Mouse (Mus musculus) urinary bladder, postnatal 14 days (tissue): ENCODE results near the gene Stk16.

Experiments
- DNase-seq: peaks from one replicate; pipeline ENCODE4 v3.0.0; 2021; ENCODE audit warnings: low spot score

Stk16 gene

DNA sequence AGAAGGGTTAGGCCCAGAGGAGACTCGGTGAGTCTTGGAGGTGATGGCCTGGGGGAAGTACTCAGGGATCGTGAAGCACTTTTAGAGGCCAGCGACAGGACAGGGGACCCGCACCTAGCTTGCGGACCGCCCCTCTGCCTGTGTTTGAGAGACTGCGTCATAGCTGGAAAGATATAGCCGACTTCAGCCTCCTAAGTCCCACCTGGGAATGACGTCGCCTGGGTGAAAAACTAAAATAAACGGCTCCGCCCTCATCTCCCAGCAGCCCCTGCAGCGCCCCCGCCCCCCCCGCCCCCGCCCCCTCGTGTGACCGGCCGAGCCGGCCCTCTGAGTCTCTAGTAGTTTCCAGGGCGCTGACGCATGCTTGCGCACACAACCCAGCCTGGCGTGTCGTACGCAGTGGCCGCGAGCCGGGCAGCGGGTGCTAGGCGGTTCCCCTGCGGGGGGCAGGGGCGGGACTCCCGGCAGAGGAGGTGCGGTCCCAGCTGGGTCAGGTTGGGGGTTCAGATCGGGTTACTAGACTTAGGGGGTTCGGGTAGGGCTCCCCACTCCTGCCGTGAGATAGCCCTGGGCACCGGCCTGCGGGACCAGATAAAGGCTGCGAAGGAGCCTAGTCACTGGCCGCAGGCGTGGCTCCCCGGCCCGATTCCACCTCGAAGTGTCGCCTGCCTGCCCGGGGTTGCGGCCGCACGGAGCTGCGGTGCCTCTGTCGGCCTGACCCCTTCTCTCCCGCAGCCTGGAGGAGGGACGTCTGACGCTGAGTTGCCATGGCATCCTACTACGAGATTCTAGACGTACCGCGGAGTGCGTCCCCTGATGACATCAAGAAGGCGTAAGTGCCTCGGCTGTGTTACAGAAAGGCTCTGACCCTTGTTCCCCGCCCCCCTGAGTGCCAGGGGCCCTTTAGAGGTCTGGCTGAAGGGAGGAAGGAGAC lies 25.7 kb downstream of the Stk16 start, which contains the start of gene Dnajb2:
Gene Dnajb2, plus strand, starts transcription at position 290 of the 934 bp plus-strand sequence.
- DNase-seq = peak; percentile 90

DNA sequence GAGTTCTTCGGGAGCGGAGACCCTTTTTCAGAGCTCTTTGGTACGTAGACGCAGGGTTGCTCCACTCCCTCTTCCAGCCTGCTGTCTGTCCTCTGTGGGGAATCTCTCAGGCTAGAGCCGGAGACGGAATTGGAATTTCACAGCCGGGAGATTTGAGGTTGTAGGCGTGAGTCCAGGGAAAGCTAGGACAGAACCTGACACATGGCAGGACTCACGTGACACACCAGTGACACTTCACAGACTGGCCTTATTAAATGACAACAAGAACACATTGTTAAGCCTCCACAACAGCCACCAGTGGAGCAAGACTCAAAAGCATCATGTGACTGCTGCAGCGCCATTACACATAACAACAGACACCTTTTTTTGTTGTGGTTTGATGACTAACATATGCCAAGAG lies 29.0 kb downstream of the Stk16 start:
- DNase-seq = no peak

DNA sequence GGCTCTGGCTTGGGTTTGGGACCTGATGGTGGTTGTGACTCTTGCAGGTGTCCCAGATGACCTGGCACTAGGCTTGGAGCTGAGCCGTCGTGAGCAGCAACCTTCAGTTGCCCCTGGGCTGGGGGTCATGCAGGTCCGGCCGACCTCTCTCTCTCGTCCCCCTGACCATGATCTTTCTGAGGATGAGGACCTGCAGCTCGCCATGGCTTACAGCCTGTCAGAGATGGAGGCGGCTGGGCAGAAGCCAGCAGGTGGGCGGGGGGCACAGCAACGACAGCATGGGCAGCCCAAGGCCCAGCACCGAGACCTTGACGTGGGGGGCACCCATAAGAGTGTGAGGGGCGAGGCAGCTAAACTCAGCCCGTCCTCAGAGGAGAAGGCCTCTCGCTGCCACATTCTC lies 32.8 kb downstream of the Stk16 start:
- DNase-seq = no peak

DNA sequence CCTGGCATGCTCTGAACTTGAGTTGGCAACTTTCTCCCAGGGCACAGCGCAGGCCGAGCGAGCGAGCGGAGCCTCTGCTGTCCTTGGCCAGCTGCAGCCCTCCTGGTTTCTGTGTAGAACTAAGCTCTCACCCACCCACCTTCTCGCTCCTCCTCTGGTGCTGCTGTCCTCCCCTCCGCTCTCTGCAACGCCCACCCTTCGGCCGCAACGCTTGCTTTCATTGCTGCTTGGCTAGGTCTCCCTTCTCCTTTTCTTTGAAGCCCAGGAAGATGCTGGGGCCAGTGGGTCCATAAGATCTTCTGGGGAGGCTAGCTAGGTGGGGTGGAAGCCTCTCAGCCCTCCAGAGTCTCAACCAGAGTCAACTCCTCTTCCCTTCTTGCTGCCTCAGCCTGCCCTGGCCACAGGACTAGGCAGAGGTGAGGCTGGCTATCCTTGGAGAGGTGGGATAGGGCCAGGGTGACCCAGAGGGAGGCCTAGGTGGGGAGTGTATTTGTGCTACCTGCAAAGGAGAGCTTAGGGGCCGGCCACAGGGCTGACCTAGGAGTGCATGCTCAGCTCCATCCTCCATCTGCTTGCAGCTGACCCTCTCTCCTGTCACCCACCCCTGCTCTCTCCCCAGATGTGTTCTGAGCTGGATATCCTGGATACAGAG lies 33.7 kb downstream of the Stk16 start:
- no peak for DNase-seq

DNA sequence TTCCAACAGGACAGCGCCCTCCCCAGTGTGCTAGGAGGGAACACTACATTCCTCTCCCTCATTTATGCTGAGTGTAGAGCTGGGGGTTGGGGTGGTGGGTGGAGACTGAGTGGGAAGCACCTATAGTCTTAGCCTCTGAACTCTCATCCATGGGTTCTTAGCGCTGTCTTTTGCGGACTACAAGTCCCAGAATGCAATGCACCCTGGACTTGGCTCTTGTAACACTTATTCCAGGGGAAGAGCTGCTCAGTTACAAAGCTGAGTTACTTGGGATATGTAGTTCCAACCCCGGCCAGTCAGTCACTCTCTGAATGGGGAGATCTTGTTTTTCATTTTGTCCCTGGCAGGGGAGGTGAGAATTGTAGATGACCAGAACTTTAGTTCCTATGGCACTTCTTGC lies 34.2 kb downstream of the Stk16 start:
- DNase-seq = no peak

DNA sequence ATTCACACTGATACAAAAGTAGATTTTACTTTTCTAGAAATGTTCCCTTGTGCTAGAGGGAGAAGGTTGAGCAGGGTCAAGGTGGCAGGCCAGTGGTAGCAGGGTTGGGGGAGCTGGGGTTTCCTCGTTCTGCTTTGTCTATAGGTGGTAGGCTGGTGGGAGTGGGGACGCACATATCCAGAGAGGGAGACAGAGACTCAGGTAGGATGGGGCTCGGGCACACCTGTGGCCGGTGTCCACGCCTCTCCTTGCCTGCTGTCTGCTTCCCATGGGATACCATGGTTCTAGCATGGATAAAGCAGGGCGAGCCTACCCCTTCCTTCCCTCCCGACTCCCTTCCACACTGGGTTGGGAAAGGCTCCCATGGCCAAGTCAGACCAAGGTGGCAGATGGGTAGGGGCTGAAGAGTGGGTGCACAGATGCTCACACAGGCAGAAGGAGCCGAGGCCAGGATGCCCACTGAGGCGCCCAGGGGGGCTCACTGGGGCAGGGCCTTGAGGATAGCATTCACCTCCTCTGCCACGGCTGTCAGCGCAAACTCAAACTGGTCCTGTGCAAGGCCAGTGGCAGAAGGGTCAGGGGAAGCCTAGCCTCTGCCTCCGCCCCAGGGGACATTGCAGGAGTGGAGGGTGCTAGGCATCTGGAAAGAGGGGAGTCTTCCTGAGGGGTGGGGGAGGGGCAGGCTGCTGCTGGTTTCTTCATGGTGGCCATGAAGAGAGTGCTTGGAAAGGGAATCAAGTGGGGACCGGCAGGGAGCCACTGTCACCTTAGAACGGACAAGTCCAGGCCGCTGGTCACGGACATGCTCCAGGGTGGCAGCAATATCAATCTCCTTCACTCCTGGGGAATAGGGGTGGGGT lies 36.7 kb downstream of the Stk16 start:
- DNase-seq = no peak

DNA sequence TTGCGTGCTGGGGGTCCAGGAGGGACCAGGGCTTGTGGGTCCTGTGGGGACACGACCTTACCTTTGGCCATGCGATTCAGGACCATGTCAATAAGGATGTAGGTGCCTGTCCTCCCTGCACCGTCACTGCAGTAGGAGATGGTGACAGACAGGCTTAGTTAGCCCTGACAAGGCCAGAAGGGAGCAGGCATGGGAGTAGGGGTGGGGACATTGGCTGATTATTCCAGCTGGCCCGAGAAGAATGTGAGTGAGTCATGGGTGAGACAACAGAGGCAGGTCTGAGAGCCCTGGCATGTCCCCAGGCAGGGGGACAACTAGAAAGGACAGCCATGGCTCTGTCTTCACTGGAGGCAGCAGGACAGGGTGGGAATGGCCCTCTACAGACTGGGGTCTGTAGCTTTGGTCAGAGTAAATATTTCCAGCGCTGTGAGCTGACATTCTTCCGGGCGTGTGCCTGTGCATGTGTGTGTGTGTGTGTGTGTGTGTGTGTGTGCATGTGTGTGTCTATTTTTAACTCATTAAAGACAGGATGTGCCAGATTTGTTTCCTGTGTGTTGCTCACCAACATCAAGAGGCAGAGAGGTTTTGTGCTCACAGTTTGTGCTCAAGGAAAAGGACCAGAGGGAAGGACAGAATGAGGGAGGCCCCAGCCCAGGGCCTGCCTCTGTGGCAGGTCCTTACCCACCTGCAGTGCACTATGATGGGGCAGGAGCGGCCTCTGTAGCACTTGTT lies 37.6 kb downstream of the Stk16 start:
- DNase-seq = peak; percentile 71

DNA sequence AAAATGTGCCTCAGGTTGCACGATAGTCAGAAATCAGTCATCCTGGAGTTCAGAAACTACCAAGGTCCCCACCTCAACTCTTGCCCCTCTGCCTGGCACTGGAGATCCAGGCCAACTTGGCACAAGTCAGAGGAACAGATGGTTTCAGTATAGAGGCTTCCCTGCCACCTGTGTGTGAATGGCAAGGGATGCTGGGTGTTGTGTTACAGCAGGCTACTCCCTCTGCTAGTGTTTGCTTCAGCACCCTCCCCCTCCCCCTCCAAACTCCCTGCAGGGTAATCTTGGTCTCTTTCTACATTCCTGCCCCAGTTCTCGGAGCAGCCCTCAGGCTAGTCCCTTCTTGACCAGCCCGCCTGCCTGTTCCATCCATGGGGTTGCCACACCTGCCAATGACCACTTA lies 39.9 kb downstream of the Stk16 start:
- no peak for DNase-seq

DNA sequence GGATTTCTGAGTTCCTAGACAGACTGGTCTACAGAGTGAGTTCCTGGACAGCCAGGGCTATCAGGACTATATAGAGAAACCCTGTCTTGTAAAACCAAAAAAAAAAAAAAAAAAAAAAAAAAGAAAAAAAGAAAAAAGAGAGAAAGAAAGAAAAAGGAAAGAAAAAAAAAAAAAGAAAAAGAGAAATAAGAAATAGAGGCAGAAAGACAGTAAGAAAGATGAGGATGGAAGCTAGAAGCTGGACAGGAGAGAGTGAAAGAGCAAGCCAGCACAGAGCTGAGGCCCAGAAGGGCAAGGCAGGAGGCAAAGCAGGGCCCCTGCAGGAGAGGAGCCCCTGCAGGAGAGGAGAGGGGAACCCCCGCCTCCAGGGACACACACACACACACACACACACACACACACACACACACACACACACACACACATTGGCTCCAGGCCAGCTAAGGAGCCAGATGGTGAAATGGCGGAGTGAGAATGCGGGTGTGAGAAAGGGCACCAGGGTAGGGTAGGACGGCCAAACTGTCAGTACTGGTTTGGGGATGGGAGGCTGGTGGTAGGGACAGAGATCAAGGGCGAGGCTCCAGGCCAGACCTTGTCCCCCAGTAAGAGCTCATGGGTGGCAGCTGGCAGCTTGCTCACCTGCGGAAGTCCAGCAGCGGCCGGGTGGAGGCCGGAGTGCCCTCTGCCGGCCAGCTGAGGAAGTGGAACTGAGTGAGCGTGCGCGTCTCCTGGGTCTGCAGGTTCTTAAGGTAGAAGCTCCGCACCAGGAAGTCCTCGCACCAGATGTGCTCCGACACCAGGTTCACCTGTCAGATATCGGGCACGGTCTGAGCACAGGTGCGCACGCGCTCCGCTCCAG lies 40.7 kb downstream of the Stk16 start:
- DNase-seq = peak; percentile 82

DNA sequence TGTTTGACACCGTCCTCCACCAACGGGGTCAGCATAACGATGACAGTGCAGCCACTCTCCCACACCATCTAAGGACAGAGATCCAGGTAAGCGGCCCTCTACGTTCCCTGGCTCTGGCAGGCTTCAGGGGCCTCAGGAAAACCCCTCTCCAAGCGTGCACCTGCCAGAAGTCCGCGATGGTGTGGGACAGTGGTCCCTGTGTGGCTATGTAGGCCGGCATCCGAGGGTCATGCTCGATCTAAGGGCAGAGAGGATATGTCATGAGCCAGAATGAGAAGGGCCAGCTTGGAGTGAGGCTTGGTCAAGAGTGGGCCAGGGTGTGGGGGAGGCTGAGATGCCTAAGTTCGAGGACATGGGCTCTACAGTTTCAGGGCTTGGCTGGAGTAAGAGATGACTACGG lies 41.7 kb downstream of the Stk16 start:
- no peak for DNase-seq

DNA sequence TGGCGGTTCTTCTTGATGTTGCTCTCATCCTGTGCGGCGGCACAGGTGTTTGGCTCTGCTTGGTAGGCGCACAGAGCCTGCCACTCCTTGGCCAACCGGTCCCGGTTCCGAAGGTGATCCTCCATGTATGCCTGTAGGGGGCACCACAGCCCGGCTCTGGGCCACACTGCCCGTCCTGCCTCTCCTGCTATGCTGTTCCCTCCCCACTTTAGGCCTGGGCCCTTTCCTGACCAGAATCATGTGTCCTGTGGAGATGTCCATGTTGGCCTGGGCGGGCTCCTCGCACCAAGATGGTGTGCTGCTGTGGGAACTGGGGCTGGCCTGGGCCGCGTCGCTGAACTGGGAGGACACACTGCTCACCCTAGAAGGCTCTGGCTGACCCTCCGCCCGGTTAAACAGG lies 42.4 kb downstream of the Stk16 start:
- DNase-seq = no peak

DNA sequence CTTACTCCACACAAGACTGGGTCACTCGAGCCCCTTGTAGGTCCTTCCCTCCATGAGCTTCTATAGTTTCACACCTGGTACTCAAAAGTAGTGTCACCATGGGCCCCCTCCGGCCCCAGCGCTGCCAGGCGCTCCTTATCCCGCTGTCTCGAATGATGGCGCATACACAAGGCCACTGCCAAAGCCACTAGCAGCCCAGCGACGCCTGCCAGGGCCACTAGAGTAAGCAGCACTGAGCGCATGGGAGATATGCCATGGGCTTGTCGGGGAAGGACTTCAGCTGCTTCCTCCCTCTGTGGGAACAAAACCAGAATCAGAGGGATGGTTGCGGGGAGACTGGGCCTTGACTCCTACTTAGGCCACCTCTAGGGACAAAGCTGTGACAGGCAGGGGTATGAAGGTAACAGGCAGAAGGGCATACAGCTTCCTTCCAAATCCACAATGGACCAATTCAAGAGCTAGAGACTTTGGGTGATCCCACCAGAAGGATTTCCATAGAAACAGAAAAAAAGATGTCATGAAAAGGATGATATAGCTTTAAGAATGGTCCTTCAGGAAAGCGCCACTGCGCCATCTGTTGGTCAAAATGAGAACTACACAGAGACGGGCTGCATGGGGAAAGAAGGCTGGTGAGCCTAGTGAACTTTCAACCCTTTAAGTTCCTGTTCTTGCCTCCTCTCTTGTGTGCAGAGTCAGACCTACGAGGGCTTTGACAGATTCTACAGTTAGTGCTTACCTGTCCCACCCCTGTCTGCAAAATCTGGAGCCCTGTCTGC lies 43.4 kb downstream of the Stk16 start:
- peak; percentile 80 for DNase-seq

DNA sequence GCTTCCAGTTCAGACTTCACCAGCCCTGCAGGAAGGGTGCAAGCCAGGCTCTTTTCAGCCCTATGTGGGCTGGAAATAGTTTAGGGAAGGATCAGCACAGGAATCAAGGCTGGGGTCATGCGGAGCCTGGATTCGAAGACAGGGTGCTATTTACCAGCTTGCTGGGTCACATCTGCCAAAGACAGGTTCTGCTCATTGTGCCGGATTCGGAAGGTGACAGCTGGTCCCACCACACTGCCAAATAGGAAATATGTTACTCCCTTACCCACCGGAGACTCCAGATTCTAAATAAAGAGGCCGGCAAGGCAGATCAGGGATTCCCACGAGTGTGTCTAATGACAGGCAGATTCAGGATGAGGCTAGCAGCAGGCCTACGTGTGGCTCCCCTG lies 44.0 kb downstream of the Stk16 start:
- no peak for DNase-seq

DNA sequence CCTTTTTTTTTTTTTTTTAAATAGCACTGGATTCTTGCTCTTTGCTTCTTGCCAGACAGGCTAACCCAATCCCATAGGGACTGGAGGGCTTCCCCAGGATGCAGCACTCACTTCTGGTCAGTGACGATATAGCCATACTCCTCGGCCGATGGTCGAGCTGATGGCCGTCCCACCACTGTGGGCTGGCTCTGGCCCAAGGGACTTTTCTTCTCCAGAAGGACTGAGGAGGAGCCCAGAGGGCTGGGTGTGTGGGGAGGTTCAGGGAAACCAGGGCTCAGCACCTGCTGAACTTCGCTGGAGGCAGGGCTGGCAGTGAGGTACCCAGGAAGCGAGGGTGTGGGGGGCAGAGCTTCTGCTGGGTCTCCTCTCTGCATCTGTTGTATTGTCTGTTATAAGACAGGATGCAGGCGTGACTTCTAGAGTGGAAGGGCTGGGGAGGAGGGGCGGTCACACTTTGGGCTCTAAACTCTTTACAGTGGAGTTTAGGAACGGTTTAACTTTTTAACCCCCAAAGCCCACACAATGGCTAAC lies 44.9 kb downstream of the Stk16 start:
- no peak for DNase-seq

DNA sequence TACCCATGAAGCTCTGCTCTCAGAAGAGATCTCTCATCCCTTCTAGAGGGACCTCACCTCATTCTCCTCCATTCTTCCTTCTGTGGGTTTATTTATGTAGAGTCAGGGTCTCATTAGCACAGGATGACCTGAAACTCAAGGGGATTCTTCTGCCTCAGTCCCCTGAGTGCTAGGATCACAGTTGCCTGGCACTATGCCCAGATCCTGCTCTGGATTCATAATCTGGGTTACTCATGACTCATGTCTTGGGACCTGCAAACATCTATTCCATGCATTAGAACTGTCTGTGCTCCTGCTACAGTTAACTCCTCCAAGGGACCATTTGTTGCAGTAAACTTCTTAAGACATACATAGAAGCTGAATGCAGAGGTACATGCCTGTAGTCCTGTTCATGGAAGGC lies 50.6 kb downstream of the Stk16 start:
- DNase-seq = no peak

DNA sequence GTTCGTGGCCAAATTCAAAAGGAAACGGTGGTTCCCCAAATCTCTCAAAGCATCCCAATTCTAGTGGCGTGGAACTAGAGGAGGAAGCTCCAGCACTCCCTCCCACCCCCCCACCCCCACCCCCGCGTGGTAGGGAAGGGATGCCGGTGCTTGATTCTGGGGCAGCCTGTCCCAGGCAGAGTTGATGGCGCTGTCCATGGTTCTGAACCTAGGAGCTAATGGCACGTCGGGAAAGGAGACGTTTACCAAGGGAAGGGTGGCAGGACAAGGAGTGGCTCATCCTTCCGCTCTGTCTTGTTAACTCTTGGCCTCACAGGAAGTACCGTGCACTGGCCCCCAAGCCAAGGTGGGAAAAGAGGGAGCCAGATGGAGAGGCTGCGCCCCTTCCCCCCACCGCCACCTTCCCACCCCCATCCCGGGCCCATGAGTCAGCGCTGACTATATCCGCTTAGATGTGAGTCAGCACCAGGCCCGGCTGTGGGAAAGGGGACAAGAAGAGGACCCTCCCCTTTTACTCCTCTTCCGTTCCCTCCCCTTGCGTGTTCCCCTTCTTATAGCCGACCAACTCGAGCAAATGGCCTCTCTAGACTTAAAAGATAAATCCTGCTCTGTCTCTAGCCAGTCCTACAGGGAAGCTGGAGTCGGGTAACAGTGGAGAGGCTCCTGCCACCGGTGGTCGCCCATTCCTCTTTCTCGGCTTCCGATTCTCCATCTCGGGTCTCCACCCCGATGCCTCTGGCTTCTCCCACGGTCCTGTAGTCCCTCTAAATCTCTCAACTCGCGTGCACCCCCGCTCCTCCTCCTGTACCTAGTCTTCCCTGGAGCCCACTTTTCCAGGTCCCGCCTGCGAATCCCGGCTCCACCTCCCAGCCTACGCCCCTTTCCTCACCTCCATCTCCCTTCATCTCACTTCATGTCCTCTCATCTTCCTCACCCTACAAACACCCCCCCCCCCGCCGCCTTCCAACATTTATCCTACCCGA lies 52.6 kb downstream of the Stk16 start:
- peak; percentile 77 for DNase-seq

DNA sequence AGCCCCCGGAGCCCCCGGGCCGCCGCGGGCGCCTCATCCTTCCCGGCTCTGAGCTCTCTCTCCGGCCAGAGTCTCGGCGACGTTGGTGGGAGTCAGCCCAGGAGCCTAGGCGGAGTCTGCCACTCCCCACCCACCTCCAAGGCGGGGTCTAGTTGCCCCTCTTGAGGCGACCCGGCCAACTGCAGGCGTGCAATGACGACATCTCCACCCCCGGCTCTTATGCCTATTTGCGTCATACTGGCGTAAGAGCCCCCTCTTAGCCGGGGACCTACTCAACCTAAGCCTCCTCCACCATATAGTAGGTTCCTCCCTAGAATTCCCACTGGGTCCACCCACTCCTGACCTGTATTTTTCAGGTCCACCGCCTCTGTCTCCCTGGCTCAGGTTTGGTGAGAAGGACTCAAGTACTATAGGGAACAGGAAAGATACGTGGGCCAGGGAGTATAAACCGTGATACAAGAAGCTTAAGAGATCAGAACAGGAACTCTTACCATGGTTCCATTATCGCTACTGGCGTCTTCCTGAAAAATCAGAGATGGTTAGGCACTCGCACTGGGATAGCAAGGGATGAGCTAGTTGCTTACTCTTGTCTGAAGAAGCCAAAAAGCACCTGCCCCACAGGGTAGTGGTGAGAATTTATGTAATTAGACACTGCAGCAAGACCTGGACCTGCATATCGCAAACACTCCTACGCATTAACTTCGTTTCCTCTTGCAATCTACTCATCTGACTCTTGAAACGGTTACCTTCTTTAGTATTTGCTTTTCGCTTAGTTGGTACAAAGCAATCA lies 53.6 kb downstream of the Stk16 start, which contains the start of gene Ptprn:
Gene Ptprn, minus strand, starts transcription at position 412 of the 790 bp plus-strand sequence.
- no peak for DNase-seq
